Mouse (Mus musculus) kidney, postnatal 14 days (tissue): ENCODE results near the gene Cisd3.
A peak's percentile ranks its signal among the peaks of the same experiment; 100 is the strongest.

Experiments
- DNase-seq: peaks from one replicate; pipeline ENCODE4 v3.0.0; 2022; ENCODE audit warnings: mixed read lengths

The Cisd3 gene

GRCm38 (mm10) chr11:97663528-97664338 is 21.9 kb upstream of the Cisd3 start:
- DNase-seq = peak; percentile 68

- DNase-seq = no peak
These were observed 21.3 kb upstream of the Cisd3 start for GRCm38 (mm10) chr11:97664339-97664665.

DNA sequence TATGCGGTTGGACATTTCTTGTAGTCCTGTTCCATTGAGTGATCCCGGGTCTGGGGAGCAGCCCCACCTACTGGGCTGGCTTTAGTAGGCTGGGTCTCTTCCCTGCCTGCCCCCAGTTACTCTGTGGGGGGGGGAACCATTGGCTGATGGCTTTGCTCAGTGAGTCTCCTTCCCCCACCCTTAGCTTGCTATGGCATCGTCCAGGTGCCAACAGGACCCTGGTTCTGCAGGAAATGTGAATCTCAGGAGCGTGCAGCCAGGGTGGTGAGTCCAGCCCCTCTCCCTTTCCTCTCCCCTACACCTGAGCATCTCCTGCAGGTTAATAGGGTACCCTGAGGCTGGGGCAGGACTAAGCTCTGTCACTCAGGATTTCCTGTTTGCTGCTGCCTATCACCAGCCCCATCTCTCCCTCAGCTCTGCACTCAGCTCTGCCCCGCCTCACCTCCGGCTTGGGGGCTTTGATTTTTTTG is 20.8 kb upstream of the Cisd3 start:
- DNase-seq = peak; percentile 52

DNA sequence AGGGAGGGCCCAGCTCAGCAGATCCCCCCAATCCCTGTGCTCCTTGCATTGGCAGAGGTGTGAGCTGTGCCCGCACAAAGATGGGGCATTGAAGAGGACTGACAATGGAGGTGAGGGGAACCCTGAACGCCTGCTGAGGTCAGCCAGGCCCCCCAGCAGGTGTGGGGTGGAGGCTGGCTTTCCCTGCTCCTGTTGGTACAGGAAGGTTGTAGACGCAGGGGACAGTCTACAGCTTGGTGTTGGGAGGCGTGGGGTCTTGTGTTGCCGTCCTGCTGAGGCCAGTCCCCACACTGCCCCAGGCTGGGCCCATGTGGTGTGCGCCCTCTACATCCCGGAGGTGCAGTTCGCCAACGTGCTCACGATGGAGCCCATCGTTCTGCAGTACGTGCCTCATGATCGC is 20.2 kb upstream of the Cisd3 start:
- DNase-seq = no peak

DNA sequence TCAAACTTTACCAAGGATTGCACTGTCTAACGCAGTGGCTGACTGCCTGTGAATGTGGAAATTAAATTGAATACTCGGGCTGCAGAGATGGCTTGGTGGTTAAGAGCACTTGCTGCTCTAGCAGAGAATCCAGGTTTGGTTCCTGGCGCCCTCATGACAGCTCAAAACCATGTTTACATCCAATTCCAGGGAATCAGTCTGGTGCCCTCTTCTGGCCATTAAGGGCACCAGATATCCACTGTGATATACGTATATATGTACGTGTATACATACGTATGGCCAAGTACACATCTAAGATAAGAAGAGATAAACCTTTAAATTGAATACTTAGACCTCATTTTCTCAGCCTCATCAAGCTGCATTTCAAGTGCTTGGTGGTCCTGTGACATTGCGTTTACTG is 19.4 kb upstream of the Cisd3 start:
- DNase-seq = no peak

- no peak for DNase-seq
These were observed 18.8 kb upstream of the Cisd3 start for GRCm38 (mm10) chr11:97666794-97667193.

GRCm38 (mm10) chr11:97668160-97668559 is 17.5 kb upstream of the Cisd3 start:
- DNase-seq = no peak

DNA sequence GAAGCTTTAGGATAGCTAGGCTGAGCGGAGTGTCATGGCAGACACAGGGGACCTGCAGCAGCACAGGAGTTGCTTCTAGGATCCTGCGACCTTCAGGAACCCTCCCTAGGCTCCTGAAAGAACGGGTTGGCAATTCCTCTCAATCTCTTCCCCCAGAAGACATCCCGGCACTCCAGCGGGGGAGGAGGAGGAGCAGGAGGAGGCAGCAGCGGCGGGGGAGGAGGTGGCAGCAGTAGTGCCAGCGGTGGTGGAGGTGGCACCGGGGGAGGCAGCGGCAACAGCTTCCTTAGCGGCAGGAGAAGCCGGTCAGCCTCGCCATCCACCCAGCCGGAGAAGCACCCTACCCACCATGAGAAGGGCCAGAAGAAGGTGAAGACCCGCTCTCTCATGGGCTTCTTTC is 16.4 kb upstream of the Cisd3 start:
- DNase-seq = no peak

DNA sequence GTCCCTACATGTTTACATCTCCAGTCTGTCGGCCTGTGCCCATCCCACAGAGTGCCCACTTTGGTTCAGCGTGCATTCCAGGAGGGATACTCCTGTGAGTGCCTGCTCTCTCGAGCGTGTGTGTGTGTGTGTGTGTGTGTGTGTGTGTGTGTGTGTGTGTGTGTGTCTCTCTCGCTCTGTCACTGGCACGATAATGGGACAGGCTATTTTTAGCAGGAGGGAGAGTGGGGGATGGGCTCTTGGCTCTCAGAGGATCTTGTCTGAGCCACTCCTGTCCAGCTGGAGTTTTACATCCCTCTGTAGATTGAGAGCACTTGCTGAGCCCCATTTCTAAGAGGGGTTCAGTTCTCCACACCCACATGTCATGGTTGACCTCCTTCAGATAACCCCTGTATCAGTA is 15.8 kb upstream of the Cisd3 start:
- DNase-seq = peak; percentile 69

DNA sequence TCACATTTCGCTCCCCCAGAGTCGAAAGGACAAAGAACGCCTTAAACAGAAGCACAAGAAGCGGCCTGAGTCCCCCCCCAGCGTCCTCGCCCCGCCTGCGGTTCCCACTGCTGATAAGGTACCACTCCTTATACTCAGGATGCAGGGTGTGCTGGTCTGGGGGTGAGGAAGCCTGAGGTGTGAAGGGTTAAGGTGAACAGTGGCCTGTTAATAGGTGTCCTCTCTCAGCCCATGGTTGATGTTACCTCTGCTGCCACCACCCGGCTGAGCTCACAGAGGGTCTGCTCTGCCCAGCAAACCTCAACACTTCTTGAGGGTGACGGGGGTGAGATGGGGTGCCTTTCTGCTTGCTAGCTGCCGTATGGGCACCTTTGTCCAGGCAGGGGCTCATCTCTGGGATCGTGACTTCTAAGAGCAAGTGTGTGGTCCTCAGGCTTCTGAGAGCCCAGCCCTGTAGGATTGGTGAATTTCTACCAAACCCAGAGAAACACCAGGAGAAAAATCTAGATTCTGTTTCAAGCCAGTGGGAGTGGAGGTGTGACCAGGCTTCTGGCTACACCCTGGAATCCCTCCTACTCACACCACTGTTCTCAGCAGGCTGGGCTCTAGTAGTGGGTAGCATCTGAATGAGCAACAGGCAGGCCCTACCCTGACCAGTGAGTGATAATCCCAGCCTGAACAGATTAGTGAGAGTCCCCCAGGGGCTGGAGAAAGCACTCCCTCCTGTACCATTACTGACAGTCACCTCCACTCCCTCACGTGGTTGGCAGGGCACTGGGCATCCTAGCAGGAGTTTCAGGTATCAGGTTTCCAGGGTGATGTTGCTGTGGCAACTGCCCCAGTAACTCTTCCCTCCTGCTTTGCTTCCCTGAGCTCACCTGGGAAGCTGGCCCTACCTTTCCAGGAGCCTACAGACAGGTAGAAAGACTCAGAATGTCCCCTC is 15.1 kb upstream of the Cisd3 start:
- no peak for DNase-seq

DNA sequence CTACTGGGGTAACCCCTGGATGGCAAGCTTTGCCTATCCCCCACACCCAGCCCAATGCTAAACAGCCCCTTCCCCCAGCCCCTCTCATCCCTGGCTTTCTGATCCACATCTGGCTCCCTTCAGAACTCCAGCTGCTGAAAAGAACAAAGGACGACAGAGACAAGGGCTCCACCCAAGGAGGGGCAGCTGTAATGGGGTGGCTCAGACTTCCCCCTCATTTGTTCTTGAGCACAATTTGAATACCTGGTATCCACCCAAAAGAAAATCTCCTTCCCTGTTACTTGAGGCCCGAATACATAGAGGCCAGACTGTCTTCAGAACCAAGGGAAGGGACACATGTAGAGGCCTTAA is 14.5 kb upstream of the Cisd3 start:
- DNase-seq = no peak

- DNase-seq = no peak
These were observed 12.5 kb upstream of the Cisd3 start for GRCm38 (mm10) chr11:97673148-97673547.

- DNase-seq = no peak
These were observed 9.4 kb upstream of the Cisd3 start for GRCm38 (mm10) chr11:97676050-97676754.

DNA sequence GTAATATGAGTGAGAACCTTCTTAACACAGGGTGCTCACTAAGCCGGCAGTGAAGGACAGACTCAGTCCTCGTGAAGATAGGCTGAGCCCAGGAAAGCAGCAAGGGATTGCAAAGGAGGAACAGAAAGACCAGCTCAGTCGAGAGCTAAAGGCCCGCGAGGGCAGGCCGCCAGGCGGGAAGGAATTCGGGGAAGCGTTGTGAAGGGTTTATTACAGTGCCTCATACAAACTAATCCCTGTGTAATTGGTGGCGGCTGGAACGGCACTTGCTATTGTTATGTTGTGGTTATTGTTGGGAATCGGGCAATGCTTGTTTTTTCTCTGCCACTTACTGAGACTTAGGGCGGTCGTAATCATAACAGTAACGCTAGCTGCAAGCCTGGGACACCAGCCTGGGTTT is 8.2 kb upstream of the Cisd3 start:
- no peak for DNase-seq

GRCm38 (mm10) chr11:97677842-97678241 is 7.8 kb upstream of the Cisd3 start:
- DNase-seq = no peak

DNA sequence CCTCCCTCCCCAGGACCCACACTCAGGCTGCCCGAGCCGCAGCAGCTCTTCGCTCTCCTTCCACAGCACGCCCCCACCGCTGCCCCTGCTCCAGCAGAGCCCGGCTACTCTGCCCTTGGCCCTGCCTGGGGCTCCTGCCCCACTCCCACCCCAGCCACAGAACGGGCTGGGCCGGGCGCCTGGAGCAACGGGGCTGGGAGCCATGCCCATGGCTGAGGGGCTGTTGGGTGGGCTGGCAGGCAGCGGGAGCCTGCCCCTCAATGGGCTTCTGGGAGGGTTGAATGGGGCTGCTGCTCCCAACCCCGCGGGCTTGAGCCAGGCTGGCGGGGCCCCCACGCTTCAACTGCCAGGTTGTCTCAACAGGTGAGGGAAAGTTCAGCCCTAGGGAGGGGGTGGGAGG is 7.3 kb upstream of the Cisd3 start:
- DNase-seq = no peak

- no peak for DNase-seq
These were observed 5.2 kb upstream of the Cisd3 start for GRCm38 (mm10) chr11:97680430-97680829.

DNA sequence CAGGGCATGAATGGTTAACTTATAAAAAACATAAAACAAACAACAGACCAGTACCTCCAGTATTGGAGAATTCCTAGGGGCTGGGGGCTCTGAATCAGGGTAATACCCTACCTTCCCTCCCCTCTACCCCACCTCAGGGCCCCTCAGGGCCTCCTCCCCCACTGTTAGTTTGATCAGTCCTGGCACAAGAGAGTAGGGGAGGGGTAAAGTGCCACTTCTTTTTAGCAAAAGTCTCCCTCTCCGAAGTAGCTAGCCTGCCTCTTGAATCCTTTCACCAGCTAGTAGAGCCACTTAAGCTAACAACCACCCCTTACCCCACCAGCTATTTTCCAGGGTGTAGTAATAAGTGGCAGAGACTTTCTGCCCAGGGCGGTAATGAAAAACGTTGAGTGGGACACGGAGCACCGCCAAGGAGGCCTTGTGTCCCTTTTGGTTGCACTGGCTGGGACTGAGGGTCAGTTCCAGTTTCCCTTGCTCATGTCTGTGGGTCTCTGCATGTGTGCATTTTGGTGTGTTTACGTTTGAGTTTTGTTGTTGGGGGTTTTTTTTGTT is 3.0 kb upstream of the Cisd3 start:
- DNase-seq = no peak

GRCm38 (mm10) chr11:97684063-97684680 is 1.5 kb upstream of the Cisd3 start:
- no peak for DNase-seq

- DNase-seq = no peak
These were observed 860 bp upstream of the Cisd3 start for GRCm38 (mm10) chr11:97684766-97685165.

DNA sequence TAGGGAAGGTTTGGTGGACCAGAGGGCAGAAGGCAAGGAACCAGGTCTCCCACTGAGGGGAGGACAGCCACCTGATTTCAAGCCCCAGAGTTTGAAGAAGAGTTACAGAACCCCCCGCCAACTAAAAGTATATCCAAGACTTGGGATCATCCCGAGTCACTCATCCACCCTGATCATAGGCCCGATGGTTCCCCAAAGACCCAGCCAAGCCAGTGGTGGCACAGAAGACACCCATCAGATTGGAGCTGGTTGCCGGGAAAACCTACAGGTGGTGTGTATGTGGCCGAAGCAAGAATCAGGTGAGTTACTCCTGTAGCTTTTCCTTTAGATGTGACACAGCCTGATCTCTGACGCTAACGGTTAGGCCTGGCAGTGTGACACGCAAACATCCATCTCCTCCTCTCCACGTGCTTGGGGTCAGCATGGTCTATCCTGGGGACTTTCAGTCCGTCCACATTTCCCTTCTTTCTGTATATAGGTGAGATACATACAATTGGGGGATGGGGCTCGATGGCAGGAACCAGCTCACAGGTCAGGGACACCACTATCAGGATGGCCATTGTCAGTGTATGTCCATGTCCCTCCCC is 789 bp downstream of the Cisd3 start:
- no peak for DNase-seq

GRCm38 (mm10) chr11:97687061-97687460 is 1.4 kb downstream of the Cisd3 start:
- peak; percentile 45 for DNase-seq
